Mouse (Mus musculus) cerebellum, adult 9-11 months (tissue): ENCODE results near the gene Nt5c1a.

Experiments
- DNase-seq: peaks from one replicate; pipeline ENCODE4 v3.0.0; 2022

Gene Nt5c1a

DNA sequence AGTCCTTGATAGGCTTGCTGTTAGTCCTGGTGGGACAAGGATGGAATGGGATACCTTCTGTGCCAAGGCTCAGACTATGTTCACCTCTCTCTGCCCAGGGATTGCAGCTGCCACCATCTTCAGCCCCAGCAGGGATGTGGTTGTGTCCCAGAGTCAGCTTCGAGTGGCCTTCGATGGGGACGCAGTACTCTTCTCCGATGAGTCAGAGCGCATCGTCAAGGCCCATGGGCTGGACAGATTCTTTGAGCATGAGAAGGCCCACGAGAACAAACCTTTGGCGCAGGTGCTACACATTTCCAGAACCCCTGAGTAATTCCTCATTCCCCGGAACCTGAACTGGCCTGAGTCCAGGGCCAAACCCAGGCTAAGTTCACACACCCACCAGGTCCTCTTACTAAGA is 12.7 kb downstream of the Nt5c1a start:
- no peak for DNase-seq

GRCm38 (mm10) chr4:123215367-123215766 is 14.1 kb downstream of the Nt5c1a start:
- DNase-seq: no peak

GRCm38 (mm10) chr4:123216782-123217181 is 15.5 kb downstream of the Nt5c1a start:
- DNase-seq: no peak

DNA sequence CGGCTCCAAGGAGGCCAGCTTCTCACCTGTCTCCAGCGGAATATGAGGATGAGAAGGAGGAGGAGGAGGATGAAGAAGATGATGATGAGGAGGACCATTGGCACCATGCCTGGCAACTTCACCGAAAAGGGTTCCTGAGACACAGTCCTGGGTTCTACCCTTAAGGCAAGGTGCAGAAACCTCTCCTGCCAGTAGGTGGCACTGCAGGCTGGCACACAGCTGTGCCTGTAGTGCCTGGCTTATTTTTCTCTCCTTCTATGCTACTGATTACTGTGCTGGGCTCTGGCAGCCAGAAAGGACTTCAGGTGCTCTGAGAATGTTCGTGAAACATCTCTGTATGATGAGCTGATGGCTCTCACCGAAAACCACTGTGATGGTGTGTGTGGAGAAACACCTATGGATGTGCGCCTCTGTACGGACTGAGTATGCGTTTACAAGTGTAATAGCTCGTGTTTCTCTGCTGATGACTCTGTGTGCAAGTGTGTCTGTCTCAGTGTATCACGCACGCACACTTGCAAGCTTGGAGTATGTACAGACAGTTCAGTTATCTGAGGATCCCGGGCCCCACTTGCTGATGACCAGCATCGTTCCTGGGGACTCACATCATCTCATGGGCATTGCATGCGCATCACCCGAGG is 18.5 kb downstream of the Nt5c1a start:
- DNase-seq: peak; percentile 57

DNA sequence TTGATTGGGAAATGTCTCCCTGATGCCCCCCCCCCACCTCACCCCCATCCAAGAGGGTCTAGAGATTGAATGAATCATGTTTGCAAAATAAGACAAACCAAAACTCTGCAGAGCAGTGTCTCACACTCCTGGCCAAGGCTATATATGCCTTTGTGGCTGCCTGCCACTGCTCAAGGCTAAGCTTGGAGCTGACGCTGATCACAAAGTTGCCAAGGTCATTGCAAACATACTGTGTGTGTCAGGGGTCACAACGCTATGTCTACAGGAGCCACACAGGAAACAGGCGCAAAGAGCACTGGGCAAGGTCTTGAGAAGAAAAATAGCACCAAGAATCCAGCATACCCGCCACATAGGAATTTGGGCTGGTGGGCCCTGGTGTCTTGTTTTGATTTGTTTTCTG is 19.3 kb downstream of the Nt5c1a start:
- no peak for DNase-seq

GRCm38 (mm10) chr4:123223309-123223708 is 22.0 kb downstream of the Nt5c1a start:
- no peak for DNase-seq

- no peak for DNase-seq
Measured at GRCm38 (mm10) chr4:123225718-123226403, 24.6 kb downstream of the Nt5c1a start.

DNA sequence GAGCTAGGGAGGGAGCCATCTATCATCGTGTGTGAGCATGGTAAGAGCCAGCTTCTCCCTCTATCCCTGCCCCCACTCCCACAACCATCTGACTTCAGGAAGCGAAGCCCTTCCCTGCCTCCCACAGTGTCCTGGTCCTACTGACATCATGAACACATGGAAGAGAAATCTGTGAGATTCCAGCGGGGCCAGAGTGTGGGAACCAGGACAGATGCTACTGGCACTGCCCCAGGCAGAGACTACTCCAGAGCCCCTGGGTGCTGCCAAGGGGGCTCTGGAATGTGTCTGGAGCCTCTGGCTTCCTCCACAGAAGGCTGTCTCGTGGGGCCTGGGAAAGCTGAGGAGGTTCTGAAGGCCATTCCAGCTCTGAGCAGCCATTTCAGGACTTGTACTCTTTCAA is 26.4 kb downstream of the Nt5c1a start:
- DNase-seq: no peak

DNA sequence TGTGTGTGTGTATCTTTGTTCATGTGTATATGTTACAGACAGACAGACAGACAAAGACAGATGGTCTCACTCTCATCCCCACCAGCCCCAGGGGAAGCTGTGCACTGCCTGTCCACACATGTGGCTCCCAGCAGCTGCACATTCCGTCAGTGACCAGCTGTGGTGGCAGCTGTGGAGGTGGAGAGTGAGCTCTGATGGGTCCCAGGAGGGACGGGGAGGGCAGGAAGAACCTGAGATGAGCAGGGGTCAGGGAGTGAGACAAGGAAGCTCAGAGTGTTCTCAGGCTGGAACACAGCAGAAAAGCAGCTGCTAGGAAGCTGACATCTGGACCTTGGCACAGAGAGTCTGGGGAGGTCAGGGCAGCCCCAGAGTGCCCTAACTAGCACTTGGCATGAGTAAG is 27.0 kb downstream of the Nt5c1a start:
- DNase-seq: no peak

GRCm38 (mm10) chr4:123229166-123229565 is 27.9 kb downstream of the Nt5c1a start:
- no peak for DNase-seq

- no peak for DNase-seq
Measured at GRCm38 (mm10) chr4:123232841-123233240, 31.5 kb downstream of the Nt5c1a start.

DNA sequence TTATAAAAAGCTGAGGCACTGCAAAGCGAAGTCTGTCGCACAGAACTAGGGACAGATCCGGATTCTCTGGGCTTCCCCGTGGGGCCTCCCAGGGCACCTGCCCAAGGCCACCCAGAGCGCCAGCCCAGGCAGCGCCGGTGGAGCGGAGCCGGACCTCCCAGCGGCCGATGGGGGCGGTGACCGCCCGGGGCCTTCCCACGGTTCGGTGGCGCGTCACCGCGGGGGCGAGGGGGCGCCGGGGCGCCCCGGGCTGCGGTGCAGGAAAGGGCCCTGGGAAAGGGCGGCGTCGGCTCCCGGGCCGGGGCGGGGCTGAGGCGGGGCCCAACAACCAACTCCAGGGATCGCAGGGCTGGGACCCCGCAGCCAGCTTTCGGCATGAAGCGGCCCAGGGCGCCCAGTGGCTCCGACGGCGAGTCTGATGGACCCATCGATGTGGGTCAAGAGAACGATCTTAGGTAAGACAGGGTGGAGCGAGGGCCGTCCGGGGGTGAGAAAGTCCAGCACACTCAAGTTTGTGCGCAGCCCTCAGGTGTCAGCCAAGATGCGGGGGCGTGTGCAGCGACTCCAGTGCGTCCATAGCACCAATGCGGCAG is 32.3 kb downstream of the Nt5c1a start, which contains the start of gene Heyl:
TSS of gene Heyl (plus strand) at position 65 of the 593 bp plus-strand sequence.
- DNase-seq: no peak

DNA sequence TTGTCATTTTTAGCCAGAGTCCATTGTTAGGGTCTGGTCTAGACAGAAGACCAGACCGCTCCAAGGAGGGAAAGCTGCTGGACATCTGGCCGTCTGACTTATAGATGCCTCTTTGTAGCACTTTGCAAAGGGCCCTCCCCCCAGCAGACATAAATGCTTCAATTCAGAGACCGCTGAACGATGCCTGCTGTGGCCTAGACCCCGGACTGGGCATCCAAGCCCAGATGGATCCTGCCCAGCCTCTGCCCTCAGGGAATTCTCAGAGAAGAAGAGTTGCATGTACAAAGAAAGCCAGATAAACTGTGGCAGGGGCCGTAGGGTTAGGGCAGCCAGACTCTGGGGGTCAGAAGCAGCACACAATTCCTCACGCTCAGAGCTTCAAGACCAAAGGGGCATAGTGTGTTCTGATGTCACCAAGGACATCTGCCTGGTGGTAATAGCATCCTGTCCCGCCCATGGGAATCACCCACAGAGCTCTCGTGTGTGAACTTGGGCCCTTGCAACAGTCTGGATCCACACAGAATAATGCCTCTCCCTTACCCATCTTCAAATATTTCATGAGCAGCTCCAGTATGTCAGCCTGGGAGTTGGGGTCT is 34.6 kb downstream of the Nt5c1a start:
- no peak for DNase-seq

DNA sequence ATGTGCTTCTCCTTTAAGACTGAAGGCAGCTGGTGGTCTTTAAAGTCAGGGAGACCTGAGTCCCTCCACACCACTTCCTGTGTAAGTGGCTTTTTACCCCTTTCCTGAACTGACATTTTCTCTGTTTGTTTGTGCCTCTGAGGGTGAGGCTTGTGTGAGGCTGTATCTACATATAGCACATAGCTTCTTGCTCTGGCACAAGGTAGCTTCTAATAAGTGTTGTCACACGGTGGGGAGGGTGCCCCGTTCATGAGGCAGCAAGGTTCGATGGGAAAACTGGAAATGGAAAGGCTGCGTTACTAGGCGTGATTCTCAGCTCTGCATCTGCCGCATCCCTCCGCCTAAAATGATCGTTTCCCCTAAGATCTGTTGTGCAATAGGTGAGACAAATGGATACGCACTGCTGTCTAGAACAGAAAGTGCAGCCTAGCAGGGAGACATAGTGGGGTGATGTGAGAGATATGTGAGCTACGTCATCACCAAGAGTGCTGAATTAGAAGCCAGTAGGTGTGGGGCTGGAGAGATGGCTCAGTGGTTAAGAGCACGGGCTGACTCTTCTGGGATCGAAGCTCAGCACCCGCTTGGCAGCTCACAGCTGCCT is 35.2 kb downstream of the Nt5c1a start:
- no peak for DNase-seq

DNA sequence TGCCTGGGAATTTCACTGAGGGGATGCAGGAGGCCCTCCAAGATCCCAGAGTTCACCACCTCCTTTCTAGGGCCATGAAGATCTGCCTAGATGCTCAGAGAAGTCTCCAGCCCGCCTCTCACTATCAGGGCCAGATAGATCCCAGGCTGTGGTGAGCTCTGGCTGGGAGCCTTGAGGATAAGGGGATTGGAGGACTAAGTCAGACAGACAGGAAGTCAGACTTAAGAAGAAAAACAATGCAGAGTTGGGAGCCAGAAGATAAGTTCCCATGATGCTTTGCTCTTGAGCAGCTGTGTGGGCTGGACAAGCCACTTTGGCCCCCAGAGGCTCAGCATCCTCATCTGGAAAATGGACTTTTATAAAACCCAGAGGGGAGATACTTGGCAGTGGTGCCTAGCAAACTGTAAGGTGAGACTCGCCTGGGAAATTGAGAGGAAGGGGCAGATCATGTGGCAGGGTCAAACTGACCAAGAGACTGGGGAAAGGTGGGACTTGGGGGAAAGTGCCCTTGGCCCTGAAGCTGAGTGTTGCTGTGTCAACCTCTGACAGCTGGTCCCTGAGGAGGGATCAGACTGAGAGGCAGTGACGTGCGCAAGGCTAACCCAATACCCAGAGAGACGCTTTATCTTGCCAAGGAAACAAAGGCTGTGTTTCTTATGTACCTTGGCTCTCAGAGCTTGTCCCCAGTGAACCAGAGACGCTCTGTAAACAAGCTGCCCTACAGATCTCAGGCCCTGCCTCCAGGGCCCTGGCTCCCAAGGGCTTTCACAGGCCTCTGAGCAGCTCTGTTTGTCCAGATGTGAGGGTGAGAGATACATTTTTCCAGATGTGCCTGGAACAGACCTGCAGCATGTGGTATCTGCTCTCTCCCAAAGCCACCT is 36.3 kb downstream of the Nt5c1a start:
- no peak for DNase-seq

DNA sequence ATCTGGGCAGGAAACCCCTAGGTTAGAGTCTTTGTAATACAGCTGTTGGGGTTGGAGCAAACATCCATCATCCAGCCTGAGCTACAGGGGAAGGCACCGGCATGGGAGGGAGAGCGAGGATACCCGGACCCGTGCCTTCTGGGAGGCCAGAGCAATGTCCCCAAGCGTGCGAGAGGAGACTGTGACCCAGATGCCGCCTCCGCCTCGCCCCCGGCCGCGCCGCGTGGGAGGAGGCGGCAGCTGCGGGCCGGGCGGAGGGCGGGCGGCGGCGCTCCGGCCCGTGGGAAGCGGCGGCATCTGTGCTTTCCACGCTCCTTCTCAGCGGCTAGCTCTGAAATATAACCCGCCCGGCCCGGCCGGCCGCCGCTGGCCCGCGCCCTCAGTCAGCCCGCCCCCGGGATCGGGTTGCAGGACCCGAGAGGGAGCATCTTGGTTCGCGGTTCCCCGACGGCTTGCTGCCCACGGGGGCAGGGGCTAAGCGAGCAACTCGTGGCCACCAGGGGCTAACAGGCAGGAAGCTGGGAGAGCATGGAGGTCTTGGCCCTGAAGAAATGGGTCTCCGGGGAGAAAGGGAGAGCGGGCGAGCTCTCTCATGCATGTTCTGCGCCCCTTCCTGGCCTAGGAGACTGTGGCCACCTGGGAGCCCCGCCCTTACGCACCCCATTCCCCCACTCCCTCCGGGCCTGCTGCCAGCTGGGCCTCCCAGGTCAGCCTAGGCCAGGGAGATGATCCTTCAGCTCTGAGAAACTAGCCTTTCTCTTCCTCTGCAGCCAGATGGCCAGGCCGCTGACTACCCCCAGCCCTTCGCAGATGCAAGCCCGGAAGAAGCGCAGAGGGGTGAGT is 38.3 kb downstream of the Nt5c1a start:
- no peak for DNase-seq

GRCm38 (mm10) chr4:123246221-123246620 is 44.9 kb downstream of the Nt5c1a start:
- no peak for DNase-seq

DNA sequence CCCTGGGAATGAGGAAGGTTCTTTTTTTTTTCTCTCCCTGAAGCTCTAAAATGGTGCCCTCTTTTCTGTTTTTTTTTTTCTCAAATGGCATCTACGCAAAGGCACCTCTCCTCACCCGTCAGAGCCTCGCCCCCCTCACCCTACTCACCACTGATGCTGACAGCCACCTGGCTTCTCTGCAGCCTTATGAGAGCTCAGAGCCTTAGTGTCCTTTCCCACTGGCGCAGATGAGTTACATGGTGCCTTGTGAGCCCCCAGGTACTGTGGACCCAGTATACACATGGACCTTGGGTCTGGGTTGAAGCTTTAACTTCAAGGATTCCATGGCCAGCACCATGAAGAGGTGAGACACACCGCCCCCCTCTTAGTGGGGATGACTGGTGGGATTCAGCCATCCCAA is 45.3 kb downstream of the Nt5c1a start:
- no peak for DNase-seq

- no peak for DNase-seq
Measured at GRCm38 (mm10) chr4:123247147-123247880, 46.0 kb downstream of the Nt5c1a start.

- peak; percentile 91 for DNase-seq
Measured at GRCm38 (mm10) chr4:123248971-123249567, 47.8 kb downstream of the Nt5c1a start.
